Mouse (Mus musculus) lung, embryonic 15.5 days (tissue): ENCODE measurements around the gene Gpr22. TPM values are rescaled to one million over a fixed set of nuclear protein-coding genes. Genes with fewer than 3 reads are reported as not detected.

ENCODE experiments used
- polyA plus RNA-seq: library from polyadenylated mRNA; unstranded; fragments of >200 nt; fragmentation: Nextera tagmentation; extraction: Ambion mirVana; gene quantifications from 2 replicates; pipeline ENCODE4 v1.2.1, GENCODE M21; 2015

The Gpr22 gene
- polyA plus RNA-seq, 1 experiment from 2014 or later: 0.79 TPM

Other genes with a start within 250 kb of the Gpr22 start
- 10.4 and 12.0 TPM in 2 replicates for gene Cbll1, start 214.3 kb downstream of the Gpr22 start, polyA plus RNA-seq
- gene Slc26a4, start 154.0 kb downstream of the Gpr22 start, polyA plus RNA-seq: not detected in 2 replicates
- gene Bcap29, start 79.3 kb downstream of the Gpr22 start, polyA plus RNA-seq: 29.2 and 34.0 TPM in 2 replicates
- gene Dus4l, start 59.1 kb downstream of the Gpr22 start, polyA plus RNA-seq: 8.8 and 9.3 TPM in 2 replicates
- gene Cog5, start 59.1 kb downstream of the Gpr22 start, polyA plus RNA-seq: 25.9 and 26.1 TPM in 2 replicates
- 126 and 133 TPM in 2 replicates for gene Hbp1, start 236.6 kb upstream of the Gpr22 start, polyA plus RNA-seq